Mouse (Mus musculus) adrenal gland, adult 8-10 months (tissue): ENCODE data around the gene Pnrc2. TPM values are rescaled to one million over a fixed set of nuclear protein-coding genes. Genes with fewer than 3 reads are reported as not detected.

Experiments used
- DNase-seq: peaks from one replicate; pipeline ENCODE4 v3.0.0; 2022
- total RNA-seq, 4 experiments: library from RNA; stranded (reverse); gene quantifications; 2 replicates each; pipeline ENCODE4 v1.2.4; 2022

Pnrc2 gene
- total RNA-seq, 4 experiments from 2014 or later, result 106 to 163 (median 148) TPM

- DNase-seq, result no peak
These were observed 50.4 kb downstream of the Pnrc2 start for GRCm38 (mm10) chr4:135823298-135823697.

GRCm38 (mm10) chr4:135821772-135822171 is 51.9 kb downstream of the Pnrc2 start:
- no peak for DNase-seq

Other genes starting within 250 kb of the Pnrc2 start
- gene Ifnlr1, start 187.6 kb downstream of the Pnrc2 start, total RNA-seq, result under 1 TPM in 3 of 4 experiments, not detected in 1; 0.17 to 0.22 (median 0.18) TPM
- 1 to 10 TPM in 2 of 4 experiments, under 1 TPM in 1, not detected in 1; 0.35 to 2.5 (median 1.1) TPM for gene Il22ra1, start 145.7 kb downstream of the Pnrc2 start, total RNA-seq
- under 1 TPM; 0.12 to 0.52 (median 0.22) TPM for gene Myom3, start 114.1 kb downstream of the Pnrc2 start, total RNA-seq
- 100 to 1,000 TPM in 2 of 4 experiments, 10 to 100 TPM in 2; 93.3 to 127 (median 104) TPM for gene Srsf10, start 18.1 kb downstream of the Pnrc2 start, total RNA-seq
- 1 to 10 TPM; 2.2 to 3.6 (median 2.8) TPM for gene Cnr2, start 21.5 kb upstream of the Pnrc2 start, total RNA-seq
- 100 to 1,000 TPM in 3 of 4 experiments, 10 to 100 TPM in 1; 83.5 to 119 (median 106) TPM for gene Fuca1, start 46.9 kb upstream of the Pnrc2 start, total RNA-seq
- gene Hmgcl, start 72.6 kb upstream of the Pnrc2 start, total RNA-seq, result 10 to 100 TPM; 51.7 to 68.6 (median 62.8) TPM
- gene Gale, start 89.9 kb upstream of the Pnrc2 start, total RNA-seq, result 10 to 100 TPM; 12.5 to 23.3 (median 22.5) TPM
- 10 to 100 TPM; 79.7 to 84.5 (median 81.6) TPM for gene Lypla2, start 98.8 kb upstream of the Pnrc2 start, total RNA-seq
- gene Pithd1, start 113.4 kb upstream of the Pnrc2 start, total RNA-seq, result 10 to 100 TPM; 31.8 to 51.8 (median 40.4) TPM
- gene Eloa, start 147.9 kb upstream of the Pnrc2 start, total RNA-seq, result 10 to 100 TPM; 38.6 to 44.8 (median 43.9) TPM
- 100 to 1,000 TPM; 326 to 545 (median 424) TPM for gene Rpl11, start 179.6 kb upstream of the Pnrc2 start, total RNA-seq